Mouse (Mus musculus) intestine, embryonic 16.5 days (tissue): ENCODE results near the gene Plcd1. TPM values are rescaled to one million over a fixed set of nuclear protein-coding genes. Genes with fewer than 3 reads are reported as not detected.
A peak's percentile ranks its signal among the peaks of the same experiment; 100 is the strongest.

Experiments
- ATAC-seq: fragments of 200-750 bp; cut with Nextera tagmentation; 2 replicates; pipeline ENCODE4 v1.8.0; 2017; ENCODE audit warnings: moderate TSS enrichment, moderate library complexity
- H3K27ac ChIP-seq: fragments of 300-500 bp; sonication (generic); 2 replicates; pipeline ENCODE4 v1.5.1; 2014; ENCODE audit warnings: mild to moderate bottlenecking, low read length
- H3K27me3 ChIP-seq: fragments of 300-500 bp; sonication (generic); replicated peaks from 2 replicates; pipeline ENCODE4 v1.6.1; 2014; ENCODE audit warnings: low read length, control low read depth, mixed read lengths; ENCODE audit not compliant: control insufficient read depth, insufficient read depth
- H3K36me3 ChIP-seq: fragments of 300-500 bp; sonication (generic); 2 replicates; pipeline ENCODE4 v1.6.1; 2014; ENCODE audit warnings: low read length, control low read depth; ENCODE audit not compliant: control insufficient read depth, insufficient read depth
- H3K4me1 ChIP-seq: fragments of 300-500 bp; sonication (generic); 2 replicates; pipeline ENCODE4 v1.6.1; 2014; ENCODE audit warnings: low read length, control low read depth, mixed read lengths; ENCODE audit not compliant: control insufficient read depth, insufficient read depth
- H3K4me2 ChIP-seq: fragments of 300-500 bp; sonication (generic); 2 replicates; pipeline ENCODE4 v1.6.1; 2014; ENCODE audit warnings: low read depth, low read length, control low read depth
- H3K4me3 ChIP-seq: fragments of 300-500 bp; sonication (generic); 2 replicates; pipeline ENCODE4 v1.5.1; 2014; ENCODE audit warnings: mild to moderate bottlenecking, low read length
- H3K9ac ChIP-seq: fragments of 300-500 bp; sonication (generic); 2 replicates; pipeline ENCODE4 v1.6.1; 2014; ENCODE audit warnings: low read depth, low read length
- H3K9me3 ChIP-seq: fragments of 300-500 bp; sonication (generic); 2 replicates; pipeline ENCODE4 v1.6.1; 2016; ENCODE audit warnings: low read length, control low read depth; ENCODE audit not compliant: control insufficient read depth
- WGBS: fragments of 180-500 bp; shearing (Covaris S2); extraction: QIAGEN DNeasy Blood & Tissue Kit; methylation state at CpG from one replicate; pipeline ENCODE4 v1.1.7; 2014; 5-methylcytosine and 5-hydroxymethylcytosine counted together
- polyA plus RNA-seq: library from polyadenylated mRNA; unstranded; fragments of >200 nt; fragmentation: Nextera tagmentation; extraction: Ambion mirVana; gene quantifications from 2 replicates; pipeline ENCODE4 v1.2.1, GENCODE M21; 2015

Plcd1 gene
- polyA plus RNA-seq, 1 experiment from 2014 or later = 17.3 TPM

- H3K4me1 ChIP-seq = peaks cover 6% of the 10 kb centered on the region; the same call in 1 of the 2 replicates
- WGBS = 86% methylated on average over 17 of the region's 17 CpGs
- H3K9me3 ChIP-seq = no peaks in the 10 kb centered on the region
- no peaks in the 10 kb centered on the region for H3K36me3 ChIP-seq
- no peak overlapping the region for H3K4me2 ChIP-seq
- ATAC-seq = no peak
- H3K9ac ChIP-seq = no peak overlapping the region
- no peak overlapping the region for H3K27ac ChIP-seq
- no peaks in the 10 kb centered on the region for H3K27me3 ChIP-seq
- no peak overlapping the region for H3K4me3 ChIP-seq
Measured at GRCm38 (mm10) chr9:119114911-119115310, 21.6 kb upstream of the Plcd1 start.

GRCm38 (mm10) chr9:119110640-119111039, 17.3 kb upstream of the Plcd1 start:
- H3K4me3 ChIP-seq = no peak overlapping the region
- no peak for ATAC-seq
- H3K4me1 ChIP-seq = peaks cover 6% of the 10 kb centered on the region; the same call in 1 of the 2 replicates
- H3K4me2 ChIP-seq = no peak overlapping the region
- no peak overlapping the region for H3K27ac ChIP-seq
- no peak overlapping the region for H3K9ac ChIP-seq
- 40% methylated on average over 3 of the region's 3 CpGs for WGBS
- 0 out of 2 replicates have a peak, but pooled peaks cover 3% of the 10 kb centered on the region for H3K9me3 ChIP-seq
- H3K36me3 ChIP-seq = no peaks in the 10 kb centered on the region
- H3K27me3 ChIP-seq = no peaks in the 10 kb centered on the region

- WGBS = 63% methylated on average over 12 of the region's 12 CpGs
- no peak overlapping the region for H3K4me3 ChIP-seq
Measured at GRCm38 (mm10) chr9:119109685-119110353, 16.5 kb upstream of the Plcd1 start.

GRCm38 (mm10) chr9:119107566-119107965, 14.3 kb upstream of the Plcd1 start:
- Histone ChIP-seq H3K4me2 (no peak overlapping the region), H3K9ac (no peak overlapping the region), H3K36me3 (no peaks in the 10 kb centered on the region), H3K4me1 (peaks cover 6% of the 10 kb centered on the region; the same call in 1 of the 2 replicates), H3K27me3 (no peaks in the 10 kb centered on the region), H3K4me3 (no peak overlapping the region), H3K27ac (no peak overlapping the region), H3K9me3 (0 out of 2 replicates have a peak, but pooled peaks cover 3% of the 10 kb centered on the region)
- WGBS = 92% methylated on average over 4 of the region's 4 CpGs
- ATAC-seq = no peak

More at GRCm38 (mm10) chr9:119109685-119110353, 16.5 kb upstream of the Plcd1 start:
- Histone ChIP-seq H3K9me3 (0 out of 2 replicates have a peak, but pooled peaks cover 3% of the 10 kb centered on the region), H3K4me1 (peaks cover 6% of the 10 kb centered on the region; the same call in 1 of the 2 replicates), H3K36me3 (no peaks in the 10 kb centered on the region), H3K27me3 (no peaks in the 10 kb centered on the region), H3K4me2 (no peak overlapping the region), H3K9ac (no peak overlapping the region), H3K27ac (no peak overlapping the region)
- no peak for ATAC-seq

GRCm38 (mm10) chr9:119102783-119103113, 9.4 kb upstream of the Plcd1 start:
- H3K9ac ChIP-seq = peak overlapping the region; percentile 50
- H3K4me3 ChIP-seq = peak overlapping the region; percentile 65
- 4% methylated on average over 19 of the region's 19 CpGs for WGBS
- H3K4me1 ChIP-seq = peaks cover 5% of the 10 kb centered on the region; the same call in 1 of the 2 replicates
- no peak; the same call in 1 of the 2 replicates for ATAC-seq
- H3K4me2 ChIP-seq = peak overlapping the region; percentile 84
- no peaks in the 10 kb centered on the region for H3K36me3 ChIP-seq
- no peak overlapping the region for H3K27ac ChIP-seq
- no peaks in the 10 kb centered on the region for H3K27me3 ChIP-seq
- H3K9me3 ChIP-seq = 0 out of 2 replicates have a peak, but pooled peaks cover 3% of the 10 kb centered on the region

- Histone ChIP-seq H3K36me3 (no peaks in the 10 kb centered on the region), H3K4me1 (peaks cover 5% of the 10 kb centered on the region; the same call in 1 of the 2 replicates), H3K4me2 (peak within 1 kb of the TSS; percentile 84), H3K9me3 (no peaks in the 10 kb centered on the region), H3K4me3 (peak within 1 kb of the TSS; percentile 65), H3K27ac (peak within 1 kb of the TSS; percentile 10; the same call in 1 of the 2 replicates), H3K9ac (peak within 1 kb of the TSS; percentile 50), H3K27me3 (no peaks in the 10 kb centered on the region)
- peak; percentile 91 for ATAC-seq
- WGBS = 3% methylated on average over 44 of the region's 44 CpGs
Measured at GRCm38 (mm10) chr9:119101992-119102782, 8.9 kb upstream of the Plcd1 start, which contains the start of gene Dlec1. Gene Dlec1, plus strand, starts transcription at chr9:119102478.

GRCm38 (mm10) chr9:119100177-119100898, 7.0 kb upstream of the Plcd1 start:
- Histone ChIP-seq H3K4me3 (no peak overlapping the region), H3K27me3 (no peaks in the 10 kb centered on the region), H3K9ac (no peak overlapping the region), H3K27ac (no peak overlapping the region), H3K4me1 (peaks cover 5% of the 10 kb centered on the region; the same call in 1 of the 2 replicates), H3K4me2 (no peak overlapping the region), H3K9me3 (no peaks in the 10 kb centered on the region), H3K36me3 (no peaks in the 10 kb centered on the region)
- WGBS = 17% methylated on average over 15 of the region's 15 CpGs
- no peak for ATAC-seq

GRCm38 (mm10) chr9:119094462-119095109, 1.3 kb upstream of the Plcd1 start:
- no peak for ATAC-seq
- Histone ChIP-seq H3K36me3 (no peaks in the 10 kb centered on the region), H3K9ac (no peak overlapping the region), H3K4me1 (peaks cover 6% of the 10 kb centered on the region), H3K4me3 (no peak overlapping the region), H3K4me2 (no peak overlapping the region), H3K27ac (no peak overlapping the region), H3K27me3 (no peaks in the 10 kb centered on the region; the same call in 1 of the 2 replicates), H3K9me3 (no peaks in the 10 kb centered on the region)
- 79% methylated on average over 13 of the region's 13 CpGs for WGBS
